Mouse (Mus musculus) E14TG2a.4 (cell line): ENCODE data around the gene Zfhx2.

ENCODE experiments used
- CTCF ChIP-seq: conservative IDR thresholded peaks from 2 replicates; pipeline ENCODE4 v1.5.1; 2014; ENCODE audit warnings: low read length
- NANOG ChIP-seq: IDR thresholded peaks from 2 replicates; pipeline ENCODE4 v1.6.1; 2014; ENCODE audit warnings: borderline replicate concordance, low read length, mixed read lengths
- POU5F1 ChIP-seq: IDR thresholded peaks from 2 replicates; pipeline ENCODE4 v1.6.1; 2014; ENCODE audit warnings: low read length, borderline replicate concordance

DNA sequence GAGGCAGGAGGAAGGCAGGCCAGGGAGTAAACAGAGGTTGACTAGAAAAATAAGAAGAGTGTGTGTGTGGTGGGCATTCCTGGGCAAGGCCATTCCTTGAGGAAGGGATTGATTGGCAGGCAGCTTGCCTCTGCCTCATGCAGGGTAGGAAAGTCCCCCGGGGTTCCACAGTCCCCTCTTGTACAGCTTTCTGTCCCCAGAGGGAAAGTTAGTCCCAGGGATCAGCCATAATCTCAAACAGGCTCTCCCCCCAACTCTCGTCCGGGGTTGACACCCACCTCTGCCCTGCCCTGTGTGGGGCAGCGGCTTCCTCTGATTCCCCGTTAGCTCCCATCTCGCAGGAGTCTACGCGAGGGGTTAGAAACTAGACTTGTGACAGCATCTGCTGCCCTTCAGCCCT, 14.9 kb upstream of the Zfhx2 start:
- TF ChIP-seq CTCF (no peak), POU5F1 (no peak), NANOG (no peak)
